Mouse (Mus musculus) cerebellum, postnatal 14 days (tissue): ENCODE data around the gene Prox1.

Experiments used
- DNase-seq, 2 experiments: peaks; one replicate each; pipeline ENCODE4 v3.0.0; 2021; ENCODE audit warnings: mixed read lengths in 2 of 2

Prox1 gene

GRCm38 (mm10) chr1:190172979-190173461 lies 2.5 kb upstream of the Prox1 start:
- no peak for DNase-seq

- peak in 1 of 2 experiments; percentile 24 for DNase-seq
These were observed 1.9 kb upstream of the Prox1 start for GRCm38 (mm10) chr1:190172311-190172978.

- peak in 1 of 2 experiments; percentile 31 for DNase-seq
These were observed 1.2 kb upstream of the Prox1 start for GRCm38 (mm10) chr1:190171750-190172149.

- DNase-seq, result no peak
These were observed 827 bp upstream of the Prox1 start for GRCm38 (mm10) chr1:190171341-190171740.

- DNase-seq, result peak in 1 of 2 experiments; percentile 33
These were observed 304 bp upstream of the Prox1 start for GRCm38 (mm10) chr1:190170819-190171216.

- DNase-seq, result peak; percentile 67 to 70
These were observed 1.5 kb downstream of the Prox1 start for GRCm38 (mm10) chr1:190168761-190169671.

DNA sequence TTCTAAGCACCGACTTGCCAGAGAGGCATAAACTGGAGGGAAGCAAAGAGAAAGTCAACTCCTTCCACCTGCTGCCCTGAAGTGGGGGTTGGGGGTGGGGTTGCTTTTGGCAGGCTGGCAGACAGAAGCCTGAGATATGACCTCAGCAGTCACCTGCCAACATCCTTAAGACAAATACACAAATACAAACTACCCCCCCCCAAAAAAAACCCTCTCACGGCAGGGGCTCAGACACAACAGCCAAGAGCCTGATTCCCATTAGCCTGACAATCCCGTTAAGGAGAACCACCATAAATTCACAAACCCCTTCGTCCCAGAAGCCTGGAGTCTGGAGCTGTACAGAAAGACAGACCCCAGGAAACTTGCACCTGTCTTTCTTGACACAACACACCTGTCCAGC lies 2.4 kb downstream of the Prox1 start:
- DNase-seq, result peak; percentile 32 to 40

DNA sequence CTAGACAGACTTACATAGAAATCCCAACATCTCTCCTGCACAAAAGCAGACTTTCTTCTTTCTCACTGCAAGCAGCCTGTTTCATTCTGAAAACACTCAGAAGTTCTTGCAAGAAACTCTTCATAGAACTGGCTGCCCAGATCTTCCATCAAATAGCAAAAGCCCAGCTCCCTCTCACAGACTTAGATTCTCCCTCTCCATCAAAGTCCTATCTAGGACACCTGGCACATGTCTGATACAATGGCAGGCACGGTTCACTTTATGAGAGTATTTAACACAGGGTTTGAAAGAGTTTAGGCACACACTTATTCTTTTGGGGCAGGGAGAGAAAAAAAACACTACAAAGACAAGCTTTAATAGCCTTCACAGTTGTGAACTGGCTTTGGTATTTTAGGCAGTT lies 2.9 kb downstream of the Prox1 start:
- no peak for DNase-seq

GRCm38 (mm10) chr1:190165511-190165910 lies 5.0 kb downstream of the Prox1 start:
- DNase-seq, result peak in 1 of 2 experiments; percentile 30

GRCm38 (mm10) chr1:190163471-190163870 lies 7.0 kb downstream of the Prox1 start:
- DNase-seq, result peak; percentile 54 to 63

GRCm38 (mm10) chr1:190161708-190162465 lies 8.6 kb downstream of the Prox1 start:
- peak; percentile 80 for DNase-seq

GRCm38 (mm10) chr1:190161288-190161687 lies 9.2 kb downstream of the Prox1 start:
- no peak for DNase-seq

GRCm38 (mm10) chr1:190159457-190159856 lies 11.1 kb downstream of the Prox1 start:
- DNase-seq, result no peak

DNA sequence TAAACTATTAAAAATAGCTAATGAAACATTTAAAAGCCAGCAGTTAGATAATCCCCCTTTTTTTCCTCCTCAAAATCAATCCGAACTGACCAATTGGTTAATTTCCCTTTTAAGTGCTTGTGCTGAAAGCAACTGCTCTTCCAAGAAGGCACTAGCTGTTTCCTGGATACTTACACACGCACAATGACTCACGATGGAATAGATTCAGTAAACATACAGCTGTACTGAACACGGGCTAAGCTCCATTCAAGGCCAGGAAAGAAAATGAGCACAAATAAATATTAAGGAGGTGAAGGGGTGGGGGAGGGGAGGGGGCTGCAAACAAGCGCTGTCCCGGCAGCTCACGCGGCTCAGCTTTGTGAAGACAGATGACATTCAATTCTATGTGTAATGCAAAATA lies 14.8 kb downstream of the Prox1 start:
- DNase-seq, result no peak

DNA sequence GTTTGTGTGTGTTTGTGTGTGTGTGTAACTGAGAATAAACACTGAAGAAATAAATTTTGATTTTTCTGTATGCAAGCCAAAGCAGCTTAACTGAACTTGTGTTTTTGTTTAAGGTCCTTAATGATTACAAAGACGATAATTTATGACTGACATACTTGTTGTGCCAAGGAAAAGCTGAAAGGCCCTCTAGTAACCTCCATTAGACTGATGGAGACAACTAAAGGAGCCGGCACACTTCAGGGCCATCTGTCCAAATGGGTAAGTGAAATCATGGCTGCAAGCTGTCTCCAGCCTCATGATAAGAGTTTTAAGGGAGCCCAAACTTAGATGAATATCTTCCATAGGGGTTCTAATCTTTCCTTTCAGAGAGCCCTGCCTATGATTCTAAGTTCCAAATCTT lies 15.5 kb downstream of the Prox1 start:
- no peak for DNase-seq

GRCm38 (mm10) chr1:190154292-190154691 lies 16.2 kb downstream of the Prox1 start:
- no peak for DNase-seq

- no peak for DNase-seq
These were observed 17.9 kb downstream of the Prox1 start for GRCm38 (mm10) chr1:190152603-190153002.

DNA sequence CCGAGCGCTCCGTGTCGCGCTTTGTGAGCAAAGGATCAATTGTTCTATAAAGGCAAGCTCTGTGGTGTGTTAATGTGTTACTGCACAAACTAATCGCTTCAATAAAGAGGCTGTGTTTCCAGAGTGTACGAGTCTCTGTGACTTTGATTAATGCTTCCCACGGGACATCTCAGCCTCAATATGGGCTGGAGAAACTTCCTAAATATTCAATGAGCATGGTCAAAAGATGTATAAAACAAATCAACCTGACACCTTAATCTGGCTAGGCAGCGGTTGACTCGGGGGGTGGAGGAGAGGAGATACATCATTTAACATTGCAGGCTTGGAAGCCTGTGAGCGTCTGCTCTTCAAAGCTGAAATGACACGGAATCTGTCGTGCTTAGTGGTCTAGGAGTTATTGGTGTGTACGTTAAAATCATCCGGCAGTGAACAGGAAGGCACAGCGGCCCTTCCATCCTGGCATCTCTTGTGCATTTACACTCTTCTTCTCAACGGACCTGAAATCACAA lies 21.2 kb downstream of the Prox1 start:
- DNase-seq, result no peak

- DNase-seq, result no peak
These were observed 21.8 kb downstream of the Prox1 start for GRCm38 (mm10) chr1:190148661-190149232.

GRCm38 (mm10) chr1:190147816-190148215 lies 22.7 kb downstream of the Prox1 start:
- DNase-seq, result no peak

- no peak for DNase-seq
These were observed 26.1 kb downstream of the Prox1 start for GRCm38 (mm10) chr1:190144416-190144815.

- DNase-seq, result peak in 1 of 2 experiments; percentile 28
These were observed 26.9 kb downstream of the Prox1 start for GRCm38 (mm10) chr1:190143593-190143992.
